Mouse (Mus musculus) induced T-regulatory cell, adult 2 months (primary cell): ENCODE results near the gene Hoxd1.

ENCODE experiments used
- DNase-seq: peaks from one replicate; pipeline ENCODE4 v3.0.0-alpha.2; 2012; ENCODE audit warnings: low read depth

The Hoxd1 gene

DNA sequence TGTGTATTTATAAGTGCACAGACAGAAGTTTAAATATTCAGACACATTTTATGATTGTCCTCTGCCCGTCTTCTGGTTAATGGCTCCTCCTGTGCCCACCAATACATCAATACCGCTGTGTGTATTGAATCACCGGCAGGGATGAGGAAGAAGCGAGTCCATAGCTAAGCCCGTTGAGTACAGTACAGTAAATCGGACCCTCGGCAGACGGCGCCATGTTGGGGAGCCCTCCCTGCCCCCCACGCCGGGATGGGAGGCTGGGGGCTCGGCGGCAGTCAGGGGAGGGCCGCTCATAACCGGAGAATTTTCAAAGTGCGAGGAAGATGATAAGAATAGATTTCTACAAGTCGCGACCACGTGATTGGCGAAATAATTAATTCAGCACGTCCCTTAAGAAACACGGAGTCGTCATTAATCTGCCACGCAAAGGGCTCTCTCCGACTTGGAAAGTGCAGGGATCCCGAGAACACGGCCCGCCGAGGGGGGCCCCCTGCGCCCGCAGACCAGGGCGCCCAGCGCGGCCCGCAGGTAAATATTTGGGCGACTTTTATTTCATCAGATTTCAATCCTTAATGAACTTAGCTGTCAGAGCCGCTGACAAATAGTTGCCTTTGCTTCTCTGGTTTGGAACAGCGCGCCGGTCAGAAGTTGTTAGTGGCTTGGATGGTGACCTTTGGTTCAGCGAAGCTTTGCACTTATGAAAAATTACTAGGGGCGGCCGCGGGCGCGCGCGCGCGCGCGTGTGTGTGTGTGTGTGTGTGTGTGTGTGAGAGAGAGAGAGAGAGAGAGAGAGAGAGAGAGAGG is 30.1 kb upstream of the Hoxd1 start:
- DNase-seq = no peak

DNA sequence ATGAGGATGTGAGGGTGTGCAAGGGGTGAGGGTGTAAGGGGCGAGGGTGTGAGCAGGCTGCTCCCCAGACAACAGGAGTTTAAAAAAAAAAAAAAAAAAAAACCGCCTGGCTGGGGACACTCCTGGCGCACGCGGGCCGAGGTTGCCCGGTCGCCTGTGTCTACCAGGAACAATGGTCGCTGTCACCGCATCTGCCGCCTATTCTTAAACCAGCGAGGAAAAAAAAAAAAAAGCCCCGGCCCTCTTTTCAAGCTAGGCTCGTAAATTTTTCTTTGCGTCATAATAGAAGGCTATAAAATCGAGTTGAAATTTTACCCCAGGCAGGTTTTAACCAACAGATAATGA is 29.5 kb upstream of the Hoxd1 start:
- DNase-seq = no peak

DNA sequence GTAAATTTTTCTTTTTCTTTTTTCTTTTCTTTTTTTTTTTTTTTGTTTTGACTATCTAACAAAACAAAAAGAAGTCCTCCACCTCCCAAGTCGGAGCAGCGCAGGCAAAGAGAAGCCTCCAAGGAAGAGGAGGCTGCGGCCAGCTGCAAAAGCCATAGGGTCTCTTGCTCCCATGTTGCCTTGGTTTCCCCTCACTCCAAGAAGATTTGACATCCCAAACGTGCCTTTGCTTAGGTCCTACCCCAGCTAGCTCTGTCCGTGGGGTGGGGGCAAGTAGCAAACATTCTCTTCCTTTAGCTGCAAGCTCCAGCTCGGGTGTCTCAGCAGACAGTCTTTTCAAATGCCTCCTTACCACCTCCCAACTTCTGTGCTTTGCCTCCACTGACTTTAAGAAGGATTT is 29.0 kb upstream of the Hoxd1 start:
- no peak for DNase-seq

DNA sequence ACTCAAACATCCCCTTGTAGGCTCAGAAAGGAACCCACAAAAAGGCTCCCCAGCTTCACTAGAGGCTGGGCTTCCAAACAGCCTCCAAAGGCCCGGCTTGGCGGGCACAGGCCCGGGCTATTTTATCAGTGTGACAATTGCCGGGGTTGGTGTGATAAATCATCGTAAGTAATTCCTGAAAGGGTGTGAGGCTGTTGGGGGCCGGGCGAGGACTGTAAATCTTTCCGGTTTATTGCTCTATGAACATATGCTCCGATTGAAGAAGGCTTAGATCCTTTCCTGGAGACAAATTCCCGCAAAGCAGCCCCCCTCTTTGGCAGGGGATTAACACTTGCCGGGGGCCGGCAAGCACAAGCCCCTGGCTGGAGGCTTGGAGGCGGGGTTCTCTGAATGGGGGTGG is 28.3 kb upstream of the Hoxd1 start:
- DNase-seq = no peak

DNA sequence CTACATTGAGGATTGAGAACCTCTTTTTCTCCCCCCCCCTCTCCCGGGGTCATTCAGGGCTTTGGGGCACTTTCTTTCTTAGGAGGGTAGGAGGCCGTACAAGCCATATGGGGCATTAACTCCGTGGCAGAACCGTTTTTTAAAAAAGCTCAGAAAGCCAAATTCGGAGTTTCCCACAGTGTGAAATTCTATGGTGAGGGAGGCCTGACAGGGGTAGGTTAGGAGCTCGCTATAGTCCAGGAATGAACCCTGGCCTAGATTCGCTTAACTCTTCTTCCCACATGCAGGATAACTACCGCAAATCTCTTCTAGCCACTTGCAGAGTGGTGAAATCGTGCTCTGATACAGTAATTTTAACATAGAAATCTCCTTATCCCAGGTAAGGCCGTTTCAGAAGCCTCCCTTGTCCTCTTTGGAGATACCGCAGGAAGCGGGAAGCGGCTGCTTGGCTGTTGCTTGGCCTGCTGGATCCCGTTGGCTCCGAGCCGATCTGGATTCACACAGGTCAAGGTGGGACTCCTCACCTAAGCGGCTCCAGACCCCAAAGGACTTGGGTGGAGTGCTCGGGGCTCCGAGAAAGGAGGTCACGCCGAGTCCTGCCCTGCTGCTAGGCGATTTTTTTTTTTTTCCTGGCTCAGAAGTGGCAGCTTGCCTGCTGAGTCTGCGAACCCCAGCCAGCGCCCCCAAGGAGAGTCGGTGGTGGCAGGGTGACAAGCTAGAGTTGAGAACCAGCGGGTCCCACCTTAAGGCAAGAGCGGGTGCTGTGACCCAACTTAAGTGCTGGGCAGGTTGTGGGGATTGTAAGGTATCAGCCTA is 27.6 kb upstream of the Hoxd1 start:
- no peak for DNase-seq

DNA sequence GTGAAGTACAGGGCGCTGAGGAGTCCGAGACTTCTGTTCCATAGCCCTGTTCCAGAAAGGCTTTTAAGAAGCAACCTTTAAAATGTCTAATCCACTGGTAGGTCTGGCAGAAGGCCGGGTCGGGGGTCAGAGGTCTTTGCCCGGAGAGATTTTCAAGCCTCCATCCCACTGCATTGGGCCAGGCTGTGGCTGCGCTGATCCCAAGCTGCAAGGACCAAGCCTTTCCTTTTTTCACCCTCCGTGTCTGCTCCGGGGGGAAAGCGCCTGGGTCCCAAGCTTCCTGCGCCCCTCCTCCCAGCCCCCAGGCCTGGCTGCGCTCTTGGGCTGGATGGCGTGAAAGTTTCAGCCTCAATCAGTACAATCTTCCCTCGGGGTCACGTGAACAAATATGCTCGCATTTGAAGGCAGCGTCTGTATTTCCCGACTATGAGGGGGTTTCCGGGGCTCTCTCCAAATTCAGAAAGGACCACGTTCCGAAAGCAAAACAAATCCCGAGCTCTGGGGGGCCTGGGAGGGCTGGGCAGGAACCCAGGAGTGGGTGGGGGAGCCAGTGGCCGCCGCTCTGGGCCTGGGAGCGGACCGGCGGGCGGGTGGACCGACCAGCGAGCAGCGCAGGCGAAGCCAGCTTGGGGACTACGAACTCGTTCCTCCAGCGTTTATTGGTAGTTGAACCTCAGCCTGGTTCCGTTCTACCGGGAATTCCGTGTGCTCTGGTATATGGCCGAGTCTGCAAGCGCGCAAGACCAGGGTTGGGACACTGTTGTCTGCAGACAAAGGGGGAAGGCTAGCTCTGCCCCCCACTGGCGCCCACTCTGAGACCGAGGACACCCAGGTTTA is 26.7 kb upstream of the Hoxd1 start:
- DNase-seq = no peak

DNA sequence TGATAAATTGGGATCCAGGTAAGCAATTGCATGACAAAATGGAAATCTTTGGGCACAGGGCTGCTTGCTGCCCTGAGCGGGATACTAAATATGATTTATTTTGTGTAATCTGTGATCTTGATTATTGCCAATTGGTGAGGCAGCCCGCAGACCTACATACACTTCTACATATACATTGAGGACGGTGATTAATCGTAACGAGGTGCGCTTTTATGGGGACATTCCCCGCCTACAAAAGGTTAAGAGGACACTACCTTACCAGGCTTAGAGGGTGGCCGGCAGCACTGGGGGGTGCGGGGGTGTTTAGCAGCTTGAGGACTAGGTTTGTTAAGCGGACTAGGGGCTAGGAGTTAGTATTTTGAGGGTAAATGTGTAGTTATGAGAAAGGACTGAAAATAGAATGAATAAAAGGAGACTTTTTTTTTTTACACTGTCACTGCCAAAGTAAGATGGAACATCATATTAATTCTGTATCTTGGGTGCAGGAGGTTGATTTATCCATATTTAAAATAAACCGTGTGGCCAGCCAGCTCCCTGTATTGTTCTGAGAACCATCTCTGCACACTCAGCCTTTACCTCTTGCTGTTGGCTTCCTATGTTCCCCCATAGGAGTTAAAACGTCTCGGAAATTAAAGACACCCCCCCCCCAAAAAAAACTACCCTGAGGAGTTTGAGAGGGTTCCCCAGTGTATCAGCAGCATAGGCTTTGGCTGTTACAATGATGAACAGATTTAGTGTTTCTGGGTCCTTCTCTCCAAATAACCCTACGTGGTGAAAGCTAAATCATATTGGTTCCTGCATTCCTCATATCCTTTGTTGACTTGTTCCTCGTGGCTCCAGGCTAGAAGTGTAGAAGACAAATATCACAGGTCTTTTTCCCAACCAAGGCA is 25.8 kb upstream of the Hoxd1 start:
- DNase-seq = no peak

DNA sequence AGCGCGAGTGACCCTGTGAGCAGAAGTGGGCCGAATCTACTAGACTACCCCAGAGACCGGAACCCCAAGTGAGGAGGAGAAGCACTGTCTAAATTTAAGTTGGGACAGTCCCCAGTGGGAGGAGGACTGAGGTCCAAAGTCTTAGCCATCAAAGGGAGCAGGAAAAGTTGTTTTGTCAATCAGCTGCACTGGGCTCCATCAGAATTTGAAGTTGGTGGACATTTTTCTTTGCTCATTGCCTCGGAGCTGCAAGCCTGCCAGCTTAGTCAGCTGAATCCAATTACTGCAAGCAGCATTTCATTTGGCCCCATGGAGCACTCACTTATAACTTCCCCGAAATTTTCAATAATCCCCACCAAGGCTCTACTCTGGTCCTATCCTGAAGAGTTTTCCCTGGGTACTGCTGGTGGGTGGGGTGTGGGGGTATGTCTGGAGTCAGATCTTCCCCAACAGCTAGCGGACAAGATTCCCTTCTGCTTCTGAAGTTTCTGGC is 25.2 kb upstream of the Hoxd1 start:
- DNase-seq = no peak

DNA sequence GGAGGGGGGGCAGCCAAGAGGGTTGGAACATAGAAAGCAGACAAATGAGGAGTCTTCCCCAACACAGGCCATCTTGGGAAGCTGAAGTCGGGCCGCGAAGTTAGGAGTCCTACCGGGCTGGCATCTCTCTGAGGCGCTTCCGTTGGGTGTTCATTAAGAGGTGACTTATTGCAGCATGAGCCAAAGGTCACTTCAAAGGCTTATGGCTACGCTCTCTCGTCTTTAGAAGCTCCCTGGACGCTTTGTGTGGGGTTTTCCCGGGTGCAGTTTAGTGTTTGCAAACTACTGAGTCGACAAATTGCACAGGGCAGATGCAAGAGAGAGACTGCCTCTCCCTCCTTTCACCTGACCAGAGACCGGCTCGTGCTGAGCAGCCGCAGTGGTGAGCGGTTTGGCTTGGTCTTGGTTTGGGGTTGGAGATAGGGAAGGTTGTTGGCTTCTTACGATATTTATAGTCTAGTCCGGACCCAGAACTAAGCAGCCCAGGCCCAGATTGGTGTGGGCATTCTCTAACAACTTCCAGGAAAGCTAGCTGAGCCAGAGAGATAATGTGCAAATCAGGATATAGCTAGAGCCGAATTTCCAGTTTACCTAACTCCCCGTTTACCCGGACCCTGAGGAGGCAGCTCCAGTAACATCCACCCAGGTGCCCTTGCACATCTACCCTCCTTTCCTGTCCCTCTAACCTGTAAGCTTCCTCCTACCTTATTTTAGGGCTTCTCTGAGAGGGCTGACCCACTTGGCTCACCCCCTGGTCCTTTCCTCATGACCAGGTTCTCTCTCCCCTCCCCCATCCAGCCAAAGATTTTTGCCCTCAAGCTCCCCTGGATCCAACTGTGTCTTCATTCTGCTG is 23.9 kb upstream of the Hoxd1 start:
- no peak for DNase-seq

DNA sequence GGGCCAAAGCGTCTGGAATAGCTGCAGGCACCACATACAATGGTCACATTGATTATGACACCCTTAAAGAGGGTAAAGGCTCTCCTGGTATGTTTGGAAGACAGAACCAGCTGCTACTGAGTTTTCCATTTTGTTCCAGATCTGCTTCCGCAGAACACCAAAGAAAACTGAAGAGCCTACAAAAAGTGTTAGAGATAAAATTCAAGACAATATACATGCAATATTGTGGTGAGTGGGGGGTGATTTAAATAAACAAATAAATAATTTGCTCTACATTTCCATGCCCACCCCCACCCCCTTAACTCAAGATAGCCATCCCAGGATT is 23.3 kb upstream of the Hoxd1 start:
- no peak for DNase-seq

DNA sequence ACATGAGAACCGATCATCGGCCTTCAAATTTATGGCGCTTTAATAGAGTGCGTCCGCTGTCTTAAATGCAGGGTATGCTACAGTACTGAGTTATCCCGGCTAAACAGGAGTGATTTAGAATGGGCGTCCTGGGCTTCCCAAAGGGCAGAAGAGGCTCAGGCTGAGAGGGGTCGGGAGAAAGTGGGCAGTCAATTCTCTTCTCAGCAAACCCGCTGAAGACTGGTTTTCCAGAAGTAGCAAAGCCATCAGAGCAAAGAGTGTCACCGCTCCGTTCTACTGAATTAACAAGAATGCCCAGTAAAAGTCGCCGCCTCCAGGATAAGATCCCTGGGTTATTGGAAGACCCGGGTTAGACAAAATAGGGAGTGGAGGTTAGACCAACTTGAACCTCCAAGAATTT is 22.9 kb upstream of the Hoxd1 start:
- DNase-seq = no peak

DNA sequence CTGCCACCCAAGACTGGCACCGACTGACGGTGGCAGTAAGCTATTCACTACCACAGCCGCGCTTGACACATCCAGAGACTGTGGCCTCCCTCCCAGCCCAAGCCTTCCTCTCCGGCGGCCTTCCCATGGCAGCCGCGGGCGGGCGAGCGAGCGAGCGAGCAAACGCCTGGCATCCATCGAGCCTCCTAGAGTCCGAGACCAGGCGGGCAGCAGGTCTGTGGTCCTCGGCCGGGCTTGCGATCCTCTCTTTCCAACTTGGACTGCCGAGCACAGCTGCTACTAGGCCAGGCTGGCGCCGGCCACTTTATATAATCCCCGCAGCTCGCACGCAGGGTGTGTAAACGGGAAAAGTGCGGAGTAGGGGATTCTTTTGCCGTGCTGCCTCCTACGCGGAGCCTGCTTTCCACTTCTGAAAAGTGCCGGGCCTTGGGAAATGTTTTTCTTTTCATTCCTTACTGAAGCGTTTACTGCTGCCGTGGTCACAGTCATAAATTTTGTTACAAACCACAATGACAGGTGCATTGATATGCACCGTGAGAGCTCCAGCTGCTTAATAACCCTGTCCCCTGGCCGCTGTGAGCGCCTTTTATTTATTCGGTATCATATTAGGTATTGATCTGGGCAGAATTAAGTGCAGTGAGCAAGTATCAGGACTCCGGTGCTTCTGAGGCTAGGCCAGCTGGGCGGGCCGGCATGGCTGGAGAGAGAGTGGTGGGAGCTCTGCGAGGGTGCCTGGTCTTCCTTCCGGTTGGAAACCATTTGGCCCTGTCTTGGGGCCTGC is 22.3 kb upstream of the Hoxd1 start:
- DNase-seq = no peak

DNA sequence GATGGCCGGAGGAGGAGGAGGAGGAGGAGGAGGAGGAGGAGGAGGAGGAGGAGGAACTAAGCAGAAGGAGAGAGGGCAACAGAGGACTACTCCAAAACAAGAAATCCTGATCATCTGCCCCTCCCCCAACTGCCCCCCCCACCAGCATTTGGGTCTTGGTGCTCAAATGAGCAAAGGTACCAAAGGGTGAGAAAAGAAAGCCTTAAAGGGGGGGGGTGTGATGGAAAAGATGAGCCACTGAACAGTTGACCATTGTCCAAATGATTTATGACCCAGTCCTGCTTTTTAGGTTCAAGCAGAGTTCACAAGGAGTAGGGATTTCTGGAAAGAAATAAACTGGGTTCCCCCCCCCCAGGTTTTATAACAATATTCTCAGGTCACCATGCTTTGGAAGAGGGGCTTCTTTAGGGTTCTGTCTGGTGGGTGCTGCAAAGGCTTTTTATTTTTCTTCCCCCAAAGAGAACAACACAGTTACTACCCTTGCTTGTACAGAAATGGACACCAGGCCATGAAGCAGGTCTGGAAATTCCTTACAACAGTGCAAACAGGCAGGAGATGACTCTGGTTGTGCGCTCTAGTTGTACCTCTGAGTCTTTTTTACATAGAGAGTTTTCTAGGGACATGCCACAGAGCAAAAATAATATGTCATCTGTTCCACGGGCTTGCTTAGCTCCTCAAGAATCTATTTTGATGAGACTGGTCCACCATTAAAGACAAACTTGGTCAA is 21.4 kb upstream of the Hoxd1 start:
- no peak for DNase-seq

DNA sequence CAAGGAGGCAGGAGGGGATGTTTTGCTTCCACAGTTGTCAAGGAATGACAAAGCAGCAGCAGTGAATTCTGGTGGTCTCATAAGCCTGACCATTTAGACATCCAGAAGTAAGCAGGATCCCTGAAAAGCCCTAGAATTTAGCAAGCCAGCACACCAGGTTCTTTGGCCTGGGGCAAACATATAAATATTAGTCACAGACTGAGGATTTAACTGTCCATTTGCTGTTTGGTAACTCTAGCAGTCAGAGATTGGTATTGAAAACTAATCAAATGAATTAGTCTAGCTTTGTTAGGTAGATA is 20.9 kb upstream of the Hoxd1 start:
- no peak for DNase-seq

DNA sequence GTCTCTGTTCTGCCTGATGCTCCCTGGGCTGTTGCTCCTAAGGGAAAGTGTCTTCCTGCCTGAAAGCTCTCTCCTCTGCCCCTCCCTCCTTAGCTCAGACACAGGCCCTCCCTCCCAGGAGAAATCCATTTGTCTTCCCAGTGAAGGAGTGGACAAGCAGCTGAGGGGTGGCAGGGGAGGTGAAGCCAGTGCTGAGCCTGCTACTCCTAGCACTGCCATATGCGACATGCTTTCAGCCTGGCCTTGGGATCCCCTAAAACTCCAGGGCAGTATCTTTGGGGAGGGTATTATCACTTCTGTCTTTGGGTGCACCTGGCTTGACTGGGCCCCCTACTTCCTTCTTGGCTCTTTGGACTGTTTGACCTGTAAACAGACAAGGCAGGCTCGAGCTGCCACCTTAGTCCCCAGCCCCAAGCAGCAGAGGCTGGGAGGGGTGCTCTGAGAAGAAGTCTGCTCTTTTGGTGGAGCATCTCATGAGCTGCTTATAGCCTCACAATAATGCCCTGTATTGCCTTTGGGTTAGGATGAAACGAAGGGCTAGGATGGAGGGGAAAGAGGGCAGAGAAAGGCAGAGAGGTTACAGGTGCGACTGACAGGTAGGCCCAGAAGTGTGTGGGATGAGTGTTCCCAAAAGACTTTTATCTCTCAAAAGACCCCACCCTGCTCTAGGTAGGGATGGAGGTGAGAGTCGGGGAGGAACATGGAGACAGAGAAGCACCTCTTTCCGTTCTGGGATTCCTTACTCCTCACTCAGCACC is 17.1 kb upstream of the Hoxd1 start:
- no peak for DNase-seq

DNA sequence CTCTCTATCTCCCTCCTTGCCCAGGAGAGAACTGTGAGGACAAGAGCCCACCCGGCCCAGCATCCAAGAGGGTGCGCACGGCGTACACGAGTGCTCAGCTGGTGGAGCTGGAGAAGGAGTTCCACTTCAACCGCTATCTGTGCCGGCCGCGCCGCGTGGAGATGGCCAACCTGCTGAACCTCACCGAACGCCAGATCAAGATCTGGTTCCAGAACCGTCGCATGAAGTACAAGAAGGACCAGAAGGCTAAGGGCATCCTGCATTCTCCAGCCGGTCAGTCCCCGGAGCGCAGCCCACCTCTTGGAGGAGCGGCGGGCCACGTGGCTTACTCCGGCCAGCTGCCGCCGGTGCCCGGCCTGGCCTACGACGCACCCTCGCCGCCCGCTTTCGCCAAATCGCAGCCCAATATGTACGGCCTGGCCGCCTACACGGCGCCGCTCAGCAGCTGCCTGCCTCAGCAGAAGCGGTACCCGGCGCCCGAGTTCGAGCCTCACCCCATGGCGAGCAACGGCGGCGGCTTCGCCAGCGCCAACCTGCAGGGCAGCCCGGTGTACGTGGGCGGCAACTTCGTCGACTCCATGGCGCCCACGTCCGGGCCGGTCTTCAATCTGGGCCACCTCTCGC is 16.4 kb upstream of the Hoxd1 start:
- DNase-seq = no peak

DNA sequence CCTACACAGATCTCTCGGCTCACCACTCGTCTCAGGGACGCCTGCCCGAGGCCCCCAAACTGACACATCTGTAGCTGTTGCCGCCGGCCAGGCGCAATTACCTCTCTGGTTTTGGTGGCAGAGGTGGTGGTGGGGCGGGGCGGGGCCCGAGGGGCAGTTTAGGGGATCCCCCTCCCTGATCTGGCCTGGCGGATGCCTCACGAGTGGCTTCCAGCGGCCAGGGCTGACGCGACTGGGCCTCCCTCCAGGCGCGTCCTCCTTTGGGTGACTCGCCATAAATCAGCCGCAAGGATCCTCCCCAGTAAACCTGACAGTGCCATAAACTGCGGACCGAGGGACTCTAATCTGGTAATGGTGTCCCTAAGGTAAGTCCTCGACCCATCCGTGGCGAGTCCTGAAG is 15.8 kb upstream of the Hoxd1 start:
- no peak for DNase-seq

DNA sequence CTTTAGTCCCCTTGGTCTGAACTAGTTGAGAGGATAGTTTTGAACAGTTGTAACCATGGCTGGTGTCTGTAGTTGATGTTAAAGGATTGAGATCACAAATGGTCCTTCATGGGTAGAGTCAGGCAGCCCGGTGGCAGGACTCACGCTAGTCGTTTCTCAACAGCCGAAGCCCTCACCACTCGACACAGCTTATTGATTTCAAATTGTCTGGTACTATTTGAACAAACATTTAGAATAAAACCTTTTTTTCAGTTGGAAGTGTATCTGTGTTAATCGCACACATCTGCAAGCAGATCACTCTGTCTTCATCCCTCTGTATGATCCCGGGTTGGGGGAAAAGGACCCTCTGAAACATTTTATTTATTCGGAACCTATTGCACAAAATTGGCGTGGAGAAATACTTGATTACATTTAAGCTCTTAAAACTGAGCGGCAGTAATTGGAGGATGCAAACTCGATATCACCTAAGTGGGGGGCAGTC is 15.1 kb upstream of the Hoxd1 start:
- no peak for DNase-seq
